Mouse (Mus musculus) embryonic facial prominence, embryonic 13.5 days (tissue): Measurements from ENCODE around the gene Usp46. TPM values are rescaled to one million over a fixed set of nuclear protein-coding genes. Genes with fewer than 3 reads are reported as not detected.
A peak's percentile ranks its signal among the peaks of the same experiment; 100 is the strongest.

Experiments
- ATAC-seq: fragments of 200-750 bp; cut with Nextera tagmentation; 2 replicates; pipeline ENCODE4 v1.8.0; 2017; ENCODE audit warnings: low read depth; ENCODE audit not compliant: insufficient number of reproducible peaks, insufficient read depth, low FRiP score, low TSS enrichment
- H3K27ac ChIP-seq: fragments of 300-500 bp; sonication (generic); 2 replicates; pipeline ENCODE4 v1.5.1; 2015; ENCODE audit warnings: moderate library complexity, mild to moderate bottlenecking, inconsistent platforms
- H3K27me3 ChIP-seq: fragments of 300-500 bp; sonication (generic); 2 replicates; pipeline ENCODE4 v1.6.1; 2015; ENCODE audit warnings: mild to moderate bottlenecking, inconsistent platforms
- H3K36me3 ChIP-seq: fragments of 300-500 bp; sonication (generic); 2 replicates; pipeline ENCODE4 v1.6.1; 2015; ENCODE audit warnings: mild to moderate bottlenecking, inconsistent platforms
- H3K4me1 ChIP-seq: fragments of 300-500 bp; sonication (generic); 2 replicates; pipeline ENCODE4 v1.6.1; 2015; ENCODE audit warnings: inconsistent platforms
- H3K4me2 ChIP-seq: fragments of 300-500 bp; sonication (generic); 2 replicates; pipeline ENCODE4 v1.6.1; 2015; ENCODE audit warnings: moderate library complexity, mild to moderate bottlenecking, inconsistent platforms
- H3K4me3 ChIP-seq: fragments of 300-500 bp; sonication (generic); 2 replicates; pipeline ENCODE4 v1.5.1; 2015; ENCODE audit warnings: mild to moderate bottlenecking, inconsistent platforms
- H3K9ac ChIP-seq: fragments of 300-500 bp; sonication (generic); 2 replicates; pipeline ENCODE4 v1.6.1; 2015; ENCODE audit warnings: mild to moderate bottlenecking, inconsistent platforms
- H3K9me3 ChIP-seq: fragments of 300-500 bp; sonication (generic); 2 replicates; pipeline ENCODE4 v1.6.1; 2016; ENCODE audit warnings: inconsistent platforms
- WGBS: fragments of 180-500 bp; shearing (Covaris S2); methylation state at CpG from one replicate; pipeline ENCODE4 v1.1.7; 2015; ENCODE audit warnings: mixed read lengths; 5-methylcytosine and 5-hydroxymethylcytosine counted together
- polyA plus RNA-seq: library from polyadenylated mRNA; unstranded; fragments of >200 nt; fragmentation: Nextera tagmentation; extraction: Ambion mirVana; gene quantifications from 2 replicates; pipeline ENCODE4 v1.2.1, GENCODE M21; 2015

Usp46 gene
- polyA plus RNA-seq, 1 experiment from 2014 or later = 36.5 TPM

- H3K4me3 ChIP-seq = no peak overlapping the region
- peaks cover 24% of the 10 kb centered on the region for H3K36me3 ChIP-seq
- no peaks in the 10 kb centered on the region for H3K27me3 ChIP-seq
- no peaks in the 10 kb centered on the region for H3K9me3 ChIP-seq
- 0 out of 2 replicates have a peak overlapping the region, but pooled peaks have one; percentile 16 for H3K9ac ChIP-seq
- no peak for ATAC-seq
- peak overlapping the region; percentile 51 for H3K27ac ChIP-seq
- H3K4me1 ChIP-seq = peaks cover 41% of the 10 kb centered on the region
- WGBS = 70% methylated on average over 16 of the region's 16 CpGs
- peak overlapping the region; percentile 9; the same call in 1 of the 2 replicates for H3K4me2 ChIP-seq
Measured at GRCm38 (mm10) chr5:74048846-74049495, 19.3 kb downstream of the Usp46 start.

- no peak for ATAC-seq
- no peaks in the 10 kb centered on the region for H3K9me3 ChIP-seq
- H3K4me3 ChIP-seq = no peak overlapping the region
- peaks cover 41% of the 10 kb centered on the region for H3K4me1 ChIP-seq
- H3K36me3 ChIP-seq = peaks cover 13% of the 10 kb centered on the region
- no peak overlapping the region for H3K4me2 ChIP-seq
- 71% methylated on average over 7 of the region's 7 CpGs for WGBS
- H3K27ac ChIP-seq = no peak overlapping the region
- no peak overlapping the region for H3K9ac ChIP-seq
- H3K27me3 ChIP-seq = no peaks in the 10 kb centered on the region
Measured at GRCm38 (mm10) chr5:74044591-74044990, 23.6 kb downstream of the Usp46 start.

GRCm38 (mm10) chr5:74042796-74043340, 25.4 kb downstream of the Usp46 start:
- H3K4me2 ChIP-seq = no peak overlapping the region
- no peak for ATAC-seq
- H3K9me3 ChIP-seq = no peaks in the 10 kb centered on the region
- no peak overlapping the region for H3K4me3 ChIP-seq
- 53% methylated on average over 6 of the region's 6 CpGs for WGBS
- H3K4me1 ChIP-seq = peaks cover 30% of the 10 kb centered on the region
- peaks cover 18% of the 10 kb centered on the region for H3K36me3 ChIP-seq
- H3K27ac ChIP-seq = no peak overlapping the region
- H3K9ac ChIP-seq = no peak overlapping the region
- H3K27me3 ChIP-seq = no peaks in the 10 kb centered on the region

- no peak overlapping the region for H3K27ac ChIP-seq
- no peaks in the 10 kb centered on the region for H3K27me3 ChIP-seq
- no peaks in the 10 kb centered on the region for H3K9me3 ChIP-seq
- H3K9ac ChIP-seq = no peak overlapping the region
- peaks cover 30% of the 10 kb centered on the region for H3K4me1 ChIP-seq
- H3K4me3 ChIP-seq = no peak overlapping the region
- H3K4me2 ChIP-seq = no peak overlapping the region
- peaks cover 19% of the 10 kb centered on the region for H3K36me3 ChIP-seq
- WGBS = 83% methylated on average over 4 of the region's 4 CpGs
- ATAC-seq = no peak
Measured at GRCm38 (mm10) chr5:74040541-74040940, 27.7 kb downstream of the Usp46 start.

DNA sequence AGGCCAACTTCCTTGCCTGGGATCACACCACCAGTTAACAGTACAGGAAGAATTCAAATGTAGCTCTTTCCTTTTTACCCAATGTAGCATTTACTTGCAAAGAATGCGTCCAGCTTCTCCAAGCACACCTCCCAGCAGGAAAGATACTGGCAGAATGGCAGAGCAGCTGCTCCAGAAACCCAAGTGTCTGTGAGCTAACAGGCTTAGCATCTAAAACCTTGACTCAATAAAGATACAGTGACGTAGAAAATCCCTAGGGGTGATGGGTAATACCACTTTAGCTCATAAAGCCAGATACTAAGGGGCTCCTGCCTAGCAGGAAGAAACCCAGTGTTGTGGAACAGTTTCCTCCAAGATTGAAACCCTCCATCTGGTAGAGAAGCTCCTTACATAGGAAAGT, 32.8 kb downstream of the Usp46 start:
- Histone ChIP-seq H3K9me3 (no peaks in the 10 kb centered on the region), H3K4me1 (0 out of 2 replicates have a peak, but pooled peaks cover 3% of the 10 kb centered on the region), H3K36me3 (peaks cover 42% of the 10 kb centered on the region), H3K4me3 (no peak overlapping the region), H3K27ac (no peak overlapping the region), H3K4me2 (no peak overlapping the region), H3K9ac (no peak overlapping the region), H3K27me3 (no peaks in the 10 kb centered on the region)
- WGBS = 67% methylated on average over 2 of the region's 2 CpGs
- ATAC-seq = no peak

DNA sequence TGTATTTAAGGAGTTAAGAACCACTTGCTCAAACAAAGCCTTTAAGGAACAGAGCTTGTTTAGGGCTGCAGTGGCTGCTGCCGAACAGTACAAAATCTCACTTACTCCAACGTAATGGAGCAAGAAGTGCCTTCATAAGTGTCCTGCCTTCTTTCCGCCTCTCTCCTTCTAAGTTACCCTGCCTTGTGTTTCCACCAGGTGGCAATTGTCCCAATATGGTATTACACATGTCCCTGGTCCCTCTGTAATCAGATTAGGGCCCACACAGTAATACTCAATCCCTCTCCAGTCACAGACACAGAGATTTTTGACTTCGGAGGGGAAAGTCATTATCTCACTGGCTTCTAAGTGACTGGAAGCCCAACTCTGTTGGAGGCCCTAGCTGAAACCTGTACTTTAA, 34.1 kb downstream of the Usp46 start:
- Histone ChIP-seq H3K36me3 (peaks cover 47% of the 10 kb centered on the region), H3K4me2 (no peak overlapping the region), H3K27ac (no peak overlapping the region), H3K9ac (no peak overlapping the region), H3K9me3 (no peaks in the 10 kb centered on the region), H3K4me1 (0 out of 2 replicates have a peak, but pooled peaks cover 3% of the 10 kb centered on the region), H3K4me3 (no peak overlapping the region), H3K27me3 (no peaks in the 10 kb centered on the region)
- no peak for ATAC-seq
- WGBS = 79% methylated on average over 4 of the region's 4 CpGs

- H3K4me2 ChIP-seq = no peak overlapping the region
- ATAC-seq = no peak
- H3K4me1 ChIP-seq = no peaks in the 10 kb centered on the region
- peaks cover 51% of the 10 kb centered on the region for H3K36me3 ChIP-seq
- no peak overlapping the region for H3K9ac ChIP-seq
- no peaks in the 10 kb centered on the region for H3K9me3 ChIP-seq
- H3K27me3 ChIP-seq = no peaks in the 10 kb centered on the region
- H3K4me3 ChIP-seq = no peak overlapping the region
- whole genome bisulfite sequencing = 86% methylated on average over 7 of the region's 7 CpGs
- no peak overlapping the region for H3K27ac ChIP-seq
Measured at GRCm38 (mm10) chr5:74029787-74030186, 38.4 kb downstream of the Usp46 start.

GRCm38 (mm10) chr5:74028691-74029479, 39.3 kb downstream of the Usp46 start:
- H3K4me3 ChIP-seq = no peak overlapping the region
- H3K9me3 ChIP-seq = no peaks in the 10 kb centered on the region
- H3K36me3 ChIP-seq = peaks cover 51% of the 10 kb centered on the region
- no peak overlapping the region for H3K27ac ChIP-seq
- no peak overlapping the region for H3K9ac ChIP-seq
- H3K27me3 ChIP-seq = no peaks in the 10 kb centered on the region
- no peak for ATAC-seq
- 92% methylated on average over 25 of the region's 25 CpGs for WGBS
- H3K4me1 ChIP-seq = no peaks in the 10 kb centered on the region
- H3K4me2 ChIP-seq = no peak overlapping the region

DNA sequence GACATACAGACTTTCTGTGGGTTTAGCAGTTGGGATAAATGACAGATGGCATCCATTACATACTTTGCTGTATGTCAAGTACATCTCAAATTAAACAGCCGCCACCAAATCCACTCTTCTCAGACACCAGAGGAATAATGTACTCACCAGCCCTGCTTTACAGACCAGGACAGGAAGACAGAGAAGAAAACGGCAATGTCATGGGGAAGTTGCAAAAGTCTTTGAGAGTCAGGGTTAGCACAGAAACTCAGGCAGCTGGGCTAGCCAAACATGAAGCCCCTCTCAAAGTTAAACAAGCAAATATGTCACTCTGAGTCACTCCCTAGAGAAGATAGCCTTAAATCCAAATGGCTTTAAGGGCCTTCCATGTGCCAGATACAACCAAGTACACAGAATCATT, 40.0 kb downstream of the Usp46 start:
- ATAC-seq = no peak
- Histone ChIP-seq H3K27me3 (no peaks in the 10 kb centered on the region), H3K9ac (no peak overlapping the region), H3K36me3 (peaks cover 51% of the 10 kb centered on the region), H3K9me3 (no peaks in the 10 kb centered on the region), H3K4me1 (no peaks in the 10 kb centered on the region), H3K27ac (no peak overlapping the region), H3K4me3 (no peak overlapping the region), H3K4me2 (no peak overlapping the region)
- WGBS = 50% methylated on average over 2 of the region's 2 CpGs

DNA sequence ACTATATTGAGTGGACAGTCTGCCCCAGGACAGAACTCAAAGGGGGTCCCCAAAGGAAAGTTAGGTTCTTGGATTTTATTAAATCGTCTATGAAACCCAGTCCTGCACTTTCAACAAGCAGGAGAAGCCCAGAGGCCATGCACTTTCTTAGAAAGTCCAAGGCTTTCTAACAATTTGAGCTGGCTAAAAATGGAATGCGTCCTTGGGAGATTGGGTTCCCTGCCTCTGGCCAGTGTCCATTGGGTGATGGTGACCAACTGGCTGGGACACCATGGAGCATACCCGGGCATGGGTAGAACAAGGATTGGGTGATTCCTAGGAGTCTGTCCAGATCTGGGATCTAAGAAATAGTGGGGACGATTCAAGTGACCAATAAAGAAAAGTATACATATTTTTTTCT, 47.7 kb downstream of the Usp46 start:
- H3K4me1 ChIP-seq = peaks cover 2% of the 10 kb centered on the region; the same call in 1 of the 2 replicates
- 86% methylated on average over 4 of the region's 4 CpGs for WGBS
- no peak overlapping the region for H3K9ac ChIP-seq
- H3K4me3 ChIP-seq = no peak overlapping the region
- H3K27ac ChIP-seq = no peak overlapping the region
- no peak for ATAC-seq
- no peaks in the 10 kb centered on the region for H3K27me3 ChIP-seq
- H3K36me3 ChIP-seq = peaks cover 41% of the 10 kb centered on the region
- H3K9me3 ChIP-seq = no peaks in the 10 kb centered on the region
- no peak overlapping the region for H3K4me2 ChIP-seq

GRCm38 (mm10) chr5:74018870-74019565, 49.2 kb downstream of the Usp46 start:
- 83% methylated on average over 8 of the region's 8 CpGs for WGBS
- Histone ChIP-seq H3K4me1 (peaks cover 2% of the 10 kb centered on the region; the same call in 1 of the 2 replicates), H3K9me3 (no peaks in the 10 kb centered on the region), H3K27ac (no peak overlapping the region), H3K36me3 (peaks cover 56% of the 10 kb centered on the region), H3K27me3 (no peaks in the 10 kb centered on the region), H3K4me3 (no peak overlapping the region), H3K9ac (no peak overlapping the region), H3K4me2 (no peak overlapping the region)
- no peak for ATAC-seq
